Mouse (Mus musculus) lung, embryonic 15.5 days (tissue): ENCODE data around the gene Cd2ap. TPM values are rescaled to one million over a fixed set of nuclear protein-coding genes. Genes with fewer than 3 reads are reported as not detected.

ENCODE experiments used
- ATAC-seq: fragments of 200-750 bp; cut with Nextera tagmentation; 2 replicates; pipeline ENCODE4 v1.8.0; 2017; ENCODE audit warnings: moderate number of reproducible peaks, borderline replicate concordance; ENCODE audit not compliant: low FRiP score, low TSS enrichment; ENCODE audit errors: extremely low read depth
- H3K27ac ChIP-seq: fragments of 300-500 bp; sonication (generic); 2 replicates; pipeline ENCODE4 v1.5.1; 2015; ENCODE audit warnings: moderate library complexity, mild to moderate bottlenecking, inconsistent platforms
- H3K27me3 ChIP-seq: fragments of 300-500 bp; sonication (generic); 2 replicates; pipeline ENCODE4 v1.6.1; 2015; ENCODE audit warnings: inconsistent platforms
- H3K36me3 ChIP-seq: fragments of 300-500 bp; sonication (generic); 2 replicates; pipeline ENCODE4 v1.6.1; 2015; ENCODE audit warnings: inconsistent platforms
- H3K4me1 ChIP-seq: fragments of 300-500 bp; sonication (generic); 2 replicates; pipeline ENCODE4 v1.6.1; 2015; ENCODE audit warnings: inconsistent platforms
- H3K4me2 ChIP-seq: fragments of 300-500 bp; sonication (generic); 2 replicates; pipeline ENCODE4 v1.6.1; 2015; ENCODE audit warnings: inconsistent platforms, mild to moderate bottlenecking, moderate library complexity
- H3K4me3 ChIP-seq: fragments of 300-500 bp; sonication (generic); 2 replicates; pipeline ENCODE4 v1.5.1; 2015; ENCODE audit warnings: mild to moderate bottlenecking, inconsistent platforms
- H3K9ac ChIP-seq: fragments of 300-500 bp; sonication (generic); 2 replicates; pipeline ENCODE4 v1.6.1; 2015; ENCODE audit warnings: inconsistent platforms
- H3K9me3 ChIP-seq: fragments of 300-500 bp; sonication (generic); 2 replicates; pipeline ENCODE4 v1.6.1; 2016; ENCODE audit warnings: inconsistent platforms
- WGBS: fragments of 180-500 bp; shearing (Covaris S2); methylation state at CpG from one replicate; pipeline ENCODE4 v1.1.7; 2015; 5-methylcytosine and 5-hydroxymethylcytosine counted together
- polyA plus RNA-seq: library from polyadenylated mRNA; unstranded; fragments of >200 nt; fragmentation: Nextera tagmentation; extraction: Ambion mirVana; gene quantifications from 2 replicates; pipeline ENCODE4 v1.2.1, GENCODE M21; 2015

The Cd2ap gene
- polyA plus RNA-seq, 1 experiment from 2014 or later: 29.6 TPM

DNA sequence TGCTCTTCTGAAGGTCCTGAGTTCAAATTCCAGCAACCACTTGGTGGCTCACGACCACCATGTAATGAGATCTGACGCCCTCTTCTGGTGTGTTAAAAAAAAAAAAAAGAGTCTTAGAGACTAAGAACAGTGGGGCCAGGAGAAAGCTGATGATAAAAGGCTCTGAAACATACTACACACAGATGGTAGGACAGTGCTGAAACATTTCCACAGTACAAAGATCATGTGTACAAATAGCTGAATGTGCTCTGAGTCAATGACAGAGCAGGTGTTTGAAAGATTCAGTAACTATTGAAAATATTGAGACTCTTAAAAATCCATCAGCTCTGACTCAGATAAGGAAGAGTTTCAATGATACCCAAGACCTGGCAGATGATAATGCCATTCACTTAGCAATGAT lies 29.4 kb downstream of the Cd2ap start:
- Histone ChIP-seq H3K4me1 (no peaks in the 10 kb centered on the region), H3K9me3 (no peaks in the 10 kb centered on the region), H3K27ac (no peak overlapping the region), H3K4me3 (no peak overlapping the region), H3K27me3 (no peaks in the 10 kb centered on the region), H3K9ac (no peak overlapping the region), H3K4me2 (no peak overlapping the region), H3K36me3 (peaks cover 18% of the 10 kb centered on the region)
- no peak for ATAC-seq
- 80% methylated on average over 2 of the region's 2 CpGs for WGBS

DNA sequence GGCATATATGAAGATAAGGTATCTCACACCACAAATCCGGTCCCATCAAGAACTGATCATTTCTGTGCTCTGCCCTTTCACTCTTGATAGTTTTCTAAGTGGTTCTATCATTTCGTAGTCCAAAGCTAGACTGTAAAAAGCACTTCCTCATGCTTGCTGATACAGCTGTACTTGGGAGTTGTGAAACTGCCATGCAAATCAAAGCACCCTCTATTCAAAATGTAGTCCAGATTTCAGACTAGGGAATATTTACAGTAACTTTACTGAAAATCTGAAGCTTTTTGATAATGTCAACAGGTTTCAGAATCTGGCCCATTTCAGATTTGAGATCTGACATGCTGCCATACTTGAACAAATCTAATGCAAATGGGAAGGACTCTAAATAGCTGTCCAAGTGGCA lies 39.3 kb downstream of the Cd2ap start:
- H3K4me1 ChIP-seq: no peaks in the 10 kb centered on the region
- H3K9ac ChIP-seq: no peak overlapping the region
- WGBS: 94% methylated on average over 2 of the region's 2 CpGs
- no peak overlapping the region for H3K4me3 ChIP-seq
- no peak overlapping the region for H3K27ac ChIP-seq
- no peak for ATAC-seq
- peaks cover 11% of the 10 kb centered on the region for H3K36me3 ChIP-seq
- H3K4me2 ChIP-seq: no peak overlapping the region
- no peaks in the 10 kb centered on the region for H3K9me3 ChIP-seq
- no peaks in the 10 kb centered on the region for H3K27me3 ChIP-seq

GRCm38 (mm10) chr17:42822787-42823186 lies 53.7 kb downstream of the Cd2ap start:
- WGBS: 88% methylated on average over 8 of the region's 8 CpGs
- no peak overlapping the region for H3K4me3 ChIP-seq
- H3K9me3 ChIP-seq: no peaks in the 10 kb centered on the region
- H3K9ac ChIP-seq: no peak overlapping the region
- no peak for ATAC-seq
- H3K4me1 ChIP-seq: no peaks in the 10 kb centered on the region
- peaks cover 37% of the 10 kb centered on the region for H3K36me3 ChIP-seq
- H3K27me3 ChIP-seq: no peaks in the 10 kb centered on the region
- H3K4me2 ChIP-seq: no peak overlapping the region
- no peak overlapping the region for H3K27ac ChIP-seq

- Histone ChIP-seq H3K4me1 (no peaks in the 10 kb centered on the region), H3K4me3 (no peak overlapping the region), H3K36me3 (peaks cover 19% of the 10 kb centered on the region), H3K27ac (no peak overlapping the region), H3K9me3 (no peaks in the 10 kb centered on the region), H3K9ac (no peak overlapping the region), H3K27me3 (no peaks in the 10 kb centered on the region), H3K4me2 (no peak overlapping the region)
- 90% methylated on average over 3 of the region's 3 CpGs for WGBS
- ATAC-seq: no peak
Measured at GRCm38 (mm10) chr17:42815374-42815773, 61.1 kb downstream of the Cd2ap start.

- 0 out of 2 replicates have a peak, but pooled peaks cover 7% of the 10 kb centered on the region for H3K36me3 ChIP-seq
- H3K4me1 ChIP-seq: no peaks in the 10 kb centered on the region
- H3K9me3 ChIP-seq: no peaks in the 10 kb centered on the region
- H3K4me3 ChIP-seq: no peak overlapping the region
- no peak overlapping the region for H3K9ac ChIP-seq
- H3K27me3 ChIP-seq: no peaks in the 10 kb centered on the region
- 63% methylated on average over 2 of the region's 2 CpGs for WGBS
- H3K4me2 ChIP-seq: no peak overlapping the region
- no peak for ATAC-seq
- no peak overlapping the region for H3K27ac ChIP-seq
Measured at GRCm38 (mm10) chr17:42792412-42792975, 84.0 kb downstream of the Cd2ap start.

GRCm38 (mm10) chr17:42790787-42791186 lies 85.7 kb downstream of the Cd2ap start:
- Histone ChIP-seq H3K27me3 (no peaks in the 10 kb centered on the region), H3K4me3 (no peak overlapping the region), H3K9me3 (no peaks in the 10 kb centered on the region), H3K4me1 (no peaks in the 10 kb centered on the region), H3K36me3 (0 out of 2 replicates have a peak, but pooled peaks cover 2% of the 10 kb centered on the region), H3K4me2 (no peak overlapping the region), H3K9ac (no peak overlapping the region), H3K27ac (no peak overlapping the region)
- ATAC-seq: no peak
- WGBS: 84% methylated on average over 1 of the region's 1 CpGs

DNA sequence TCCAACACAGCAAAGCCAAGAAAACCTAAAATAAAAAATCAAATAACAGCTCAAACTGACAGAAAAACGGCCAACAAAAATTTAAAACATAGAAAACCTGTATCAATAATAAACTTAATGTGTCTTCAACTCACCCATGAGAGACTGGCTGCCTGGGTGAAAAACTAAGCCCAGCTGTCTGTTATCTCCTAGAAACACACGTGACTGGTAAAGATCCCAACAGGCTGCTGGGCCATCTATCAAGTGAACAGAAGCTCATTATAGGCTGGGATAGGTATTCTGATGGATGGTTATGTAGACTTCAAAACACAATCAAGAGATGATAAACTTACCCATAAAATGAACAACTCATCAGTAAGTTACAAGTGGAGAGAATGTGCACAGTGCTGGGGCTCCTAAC lies 86.7 kb downstream of the Cd2ap start:
- H3K36me3 ChIP-seq: 0 out of 2 replicates have a peak, but pooled peaks cover 2% of the 10 kb centered on the region
- H3K27ac ChIP-seq: no peak overlapping the region
- 52% methylated on average over 2 of the region's 2 CpGs for WGBS
- no peaks in the 10 kb centered on the region for H3K4me1 ChIP-seq
- no peak overlapping the region for H3K9ac ChIP-seq
- H3K4me2 ChIP-seq: no peak overlapping the region
- ATAC-seq: no peak
- H3K27me3 ChIP-seq: no peaks in the 10 kb centered on the region
- H3K9me3 ChIP-seq: no peaks in the 10 kb centered on the region
- no peak overlapping the region for H3K4me3 ChIP-seq

- Histone ChIP-seq H3K9ac (no peak overlapping the region), H3K27ac (no peak overlapping the region), H3K36me3 (0 out of 2 replicates have a peak, but pooled peaks cover 1% of the 10 kb centered on the region), H3K9me3 (no peaks in the 10 kb centered on the region), H3K4me1 (no peaks in the 10 kb centered on the region), H3K4me2 (no peak overlapping the region), H3K4me3 (no peak overlapping the region), H3K27me3 (no peaks in the 10 kb centered on the region)
- ATAC-seq: peak; percentile 42; the same call in 1 of the 2 replicates
- 67% methylated on average over 5 of the region's 5 CpGs for WGBS
Measured at GRCm38 (mm10) chr17:42788686-42789453, 87.6 kb downstream of the Cd2ap start.

DNA sequence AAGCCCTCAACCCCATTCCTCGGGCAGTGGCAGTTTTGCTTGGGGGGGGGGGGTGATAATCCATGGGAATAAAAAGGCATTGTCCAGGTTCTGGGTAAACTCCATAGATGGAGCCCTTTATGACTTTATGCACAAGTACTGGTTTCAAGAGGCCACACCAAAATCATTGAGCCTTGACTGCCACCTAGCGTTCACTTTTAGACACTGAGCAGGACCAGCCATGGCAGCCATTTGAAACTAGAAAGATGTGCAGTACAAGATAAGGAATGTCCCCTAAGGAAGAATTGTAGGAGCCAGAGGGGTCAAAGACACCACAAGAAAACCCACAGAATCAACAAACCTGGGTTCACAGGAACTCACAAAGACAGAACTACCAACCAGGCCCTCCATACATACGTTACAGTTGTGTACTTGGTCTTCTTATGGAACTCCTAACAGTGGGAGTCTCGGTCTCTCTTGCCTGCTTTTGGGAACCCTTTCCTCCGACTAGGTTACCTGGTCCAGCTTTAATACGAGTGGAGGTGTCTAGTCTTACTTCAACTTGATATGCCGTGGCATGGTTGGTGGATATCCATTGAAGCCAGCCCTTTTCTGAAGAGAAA lies 94.2 kb downstream of the Cd2ap start:
- H3K4me1 ChIP-seq: no peaks in the 10 kb centered on the region
- no peak overlapping the region for H3K9ac ChIP-seq
- peak; percentile 62; the same call in 1 of the 2 replicates for ATAC-seq
- no peaks in the 10 kb centered on the region for H3K9me3 ChIP-seq
- H3K36me3 ChIP-seq: no peaks in the 10 kb centered on the region
- H3K4me3 ChIP-seq: no peak overlapping the region
- 53% methylated on average over 7 of the region's 7 CpGs for WGBS
- H3K27ac ChIP-seq: no peak overlapping the region
- H3K27me3 ChIP-seq: no peaks in the 10 kb centered on the region
- no peak overlapping the region for H3K4me2 ChIP-seq

DNA sequence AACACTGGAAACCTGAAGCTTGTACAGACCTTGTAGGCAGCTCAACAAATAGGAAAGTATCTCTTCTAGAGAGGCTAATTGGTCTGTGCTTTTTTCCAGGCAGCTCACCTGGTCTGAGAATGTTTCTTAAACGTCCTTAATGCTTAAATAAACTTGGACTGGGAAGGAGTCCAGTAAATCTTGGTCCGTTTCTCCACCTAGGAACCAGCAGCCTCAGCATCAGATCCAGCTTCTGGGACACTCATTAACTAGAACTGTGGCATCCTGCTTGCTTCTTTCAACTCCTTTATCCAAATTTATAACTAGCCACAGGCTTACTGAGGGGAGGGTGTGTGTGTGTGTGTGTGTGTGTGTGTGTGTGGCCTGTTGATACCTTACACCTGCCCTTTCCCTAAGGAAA lies 122.7 kb downstream of the Cd2ap start:
- no peaks in the 10 kb centered on the region for H3K27me3 ChIP-seq
- 31% methylated on average over 2 of the region's 2 CpGs for WGBS
- no peak overlapping the region for H3K27ac ChIP-seq
- no peak overlapping the region for H3K4me3 ChIP-seq
- H3K4me2 ChIP-seq: no peak overlapping the region
- no peaks in the 10 kb centered on the region for H3K36me3 ChIP-seq
- no peak overlapping the region for H3K9ac ChIP-seq
- no peaks in the 10 kb centered on the region for H3K9me3 ChIP-seq
- no peak for ATAC-seq
- 0 out of 2 replicates have a peak, but pooled peaks cover 4% of the 10 kb centered on the region for H3K4me1 ChIP-seq

DNA sequence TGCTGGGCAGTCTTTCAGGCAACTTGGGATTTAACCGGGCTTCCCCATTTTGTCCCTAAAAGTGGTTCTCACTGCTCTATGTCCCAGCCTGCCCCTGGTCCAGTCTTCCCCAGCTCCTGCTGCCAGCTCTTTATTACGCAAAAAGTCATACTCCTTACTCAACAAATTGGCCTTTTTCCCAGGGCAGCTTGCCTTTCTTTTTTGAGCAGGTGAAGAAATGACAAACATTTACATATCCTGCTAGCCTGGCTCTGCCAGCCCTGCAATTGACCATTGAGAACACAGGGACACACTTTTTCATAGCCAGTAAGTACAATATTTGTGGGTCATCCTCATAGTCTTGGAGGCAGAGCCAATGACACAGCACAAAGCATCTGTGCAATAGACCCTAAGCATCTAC lies 124.3 kb downstream of the Cd2ap start:
- Histone ChIP-seq H3K4me3 (no peak overlapping the region), H3K36me3 (no peaks in the 10 kb centered on the region), H3K27ac (no peak overlapping the region), H3K27me3 (no peaks in the 10 kb centered on the region), H3K9me3 (no peaks in the 10 kb centered on the region), H3K9ac (no peak overlapping the region), H3K4me1 (0 out of 2 replicates have a peak, but pooled peaks cover 4% of the 10 kb centered on the region), H3K4me2 (no peak overlapping the region)
- ATAC-seq: peak; percentile 32; the same call in 1 of the 2 replicates
- WGBS: 71% methylated on average over 2 of the region's 2 CpGs
